Mouse (Mus musculus): ENCODE measurements around the gene Strn4.

DNA sequence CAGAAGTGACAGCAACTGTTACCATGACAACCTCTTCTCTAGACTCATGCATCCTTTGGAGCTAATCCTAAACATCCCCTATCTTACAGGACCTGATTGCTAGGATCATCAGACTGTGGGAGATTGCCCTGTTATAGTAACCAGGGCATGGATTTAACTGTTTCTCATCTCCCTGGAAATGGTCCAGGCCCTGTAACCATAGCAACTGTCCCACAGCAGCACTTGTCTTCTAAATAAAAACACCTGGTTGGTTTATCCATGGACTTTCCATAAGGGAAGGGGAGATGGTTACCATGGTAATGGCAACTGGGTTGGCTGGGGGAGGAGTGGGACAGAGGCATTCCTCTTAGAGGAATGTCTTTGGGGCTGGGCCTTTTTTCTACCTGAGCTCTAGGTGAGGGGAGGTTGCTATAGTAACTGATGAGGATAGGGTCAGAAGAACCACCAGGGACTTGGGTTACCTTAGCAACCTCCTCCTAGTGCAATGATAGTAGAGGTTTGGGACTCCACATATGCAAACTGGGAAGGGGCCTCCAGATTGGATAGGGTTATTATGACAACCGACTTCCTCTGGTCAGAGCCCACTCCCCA lies at the start of gene Strn4:
- TF ChIP-seq POLR2A (IDR thresholded peaks at IDR 0.05; ENCODE audit: insufficient read depth, low read depth, low read length) (no peak), CTCF (IDR thresholded peaks at IDR 0.05) (no peak), EP300 (IDR thresholded peaks at IDR 0.05; ENCODE audit: insufficient read depth, low read depth, low read length) (no peak)

Measured in heart, adult 2 months (tissue).